Mouse (Mus musculus) limb, embryonic 14.5 days (tissue): ENCODE measurements around the gene Sympk. TPM values are rescaled to one million over a fixed set of nuclear protein-coding genes. Genes with fewer than 3 reads are reported as not detected.

Experiments
- ATAC-seq: fragments of 200-750 bp; cut with Nextera tagmentation; 2 replicates; pipeline ENCODE4 v1.8.0; 2017; ENCODE audit warnings: low read depth, moderate number of reproducible peaks, moderate TSS enrichment; ENCODE audit not compliant: low FRiP score
- DNase-seq: peaks from one replicate; pipeline ENCODE4 v3.0.0-alpha.2; 2015; ENCODE audit warnings: low spot score
- H3K27ac ChIP-seq: fragments of 300-500 bp; sonication (generic); replicated peaks from 2 replicates; pipeline ENCODE4 v1.5.1; 2014; ENCODE audit warnings: low read depth, mild to moderate bottlenecking, low read length, moderate library complexity, mixed read lengths
- H3K27me3 ChIP-seq: fragments of 300-500 bp; sonication (generic); 2 replicates; pipeline ENCODE4 v1.6.1; 2014; ENCODE audit warnings: low read length, mixed read lengths; ENCODE audit not compliant: control insufficient read depth, insufficient read depth
- H3K36me3 ChIP-seq: fragments of 300-500 bp; sonication (generic); 2 replicates; pipeline ENCODE4 v1.6.1; 2014; ENCODE audit warnings: mild to moderate bottlenecking, low read length, moderate library complexity, mixed read lengths; ENCODE audit not compliant: control insufficient read depth, insufficient read depth
- H3K4me1 ChIP-seq: fragments of 300-500 bp; sonication (generic); 2 replicates; pipeline ENCODE4 v1.6.1; 2014; ENCODE audit warnings: antibody characterized with exemption, low read length, mixed read lengths; ENCODE audit not compliant: control insufficient read depth, insufficient read depth
- H3K4me2 ChIP-seq: fragments of 300-500 bp; sonication (generic); replicated peaks from 2 replicates; pipeline ENCODE4 v1.6.1; 2014; ENCODE audit warnings: low read depth, mild to moderate bottlenecking, low read length, moderate library complexity; ENCODE audit not compliant: severe bottlenecking
- H3K4me3 ChIP-seq: fragments of 300-500 bp; sonication (generic); replicated peaks from 2 replicates; pipeline ENCODE4 v1.5.1; 2014; ENCODE audit warnings: low read length
- H3K9ac ChIP-seq: fragments of 300-500 bp; sonication (generic); 2 replicates; pipeline ENCODE4 v1.6.1; 2014; ENCODE audit warnings: mild to moderate bottlenecking, low read depth, low read length, moderate library complexity; ENCODE audit not compliant: severe bottlenecking
- H3K9me3 ChIP-seq: fragments of 300-500 bp; sonication (generic); 2 replicates; pipeline ENCODE4 v1.6.1; 2016; ENCODE audit warnings: low read length; ENCODE audit not compliant: control insufficient read depth
- POLR2A ChIP-seq: fragments of 200-500 bp; IDR thresholded peaks from 2 replicates; pipeline ENCODE4 v1.8.0; 2012; ENCODE audit warnings: inconsistent platforms, mild to moderate bottlenecking, moderate library complexity, borderline replicate concordance; ENCODE audit not compliant: insufficient read depth, insufficient read length; ENCODE audit errors: extremely low read depth
- WGBS: fragments of 180-500 bp; shearing (Covaris S2); extraction: QIAGEN DNeasy Blood & Tissue Kit; methylation state at CpG from one replicate; pipeline ENCODE4 v1.1.7; 2014; 5-methylcytosine and 5-hydroxymethylcytosine counted together
- polyA plus RNA-seq, 2 experiments: library from polyadenylated mRNA; depleted of rRNA in 1 of 2; stranded (reverse) in 1 of 2; unstranded in 1 of 2; fragments of >200 nt; fragmentation: Nextera tagmentation in 1 of 2; extraction: Ambion mirVana in 1 of 2; gene quantifications; 2 replicates each; pipeline versions ENCODE4 v1.2.1 to v1.2.3; 2012 to 2014

Gene Sympk
- polyA plus RNA-seq, 2 experiments: 23.0 to 97.0 TPM

- Histone ChIP-seq H3K9me3 (no peaks in the 10 kb centered on the region), H3K27ac (no peak overlapping the region), H3K36me3 (no peaks in the 10 kb centered on the region; the same call in 1 of the 2 replicates), H3K4me3 (peak overlapping the region; percentile 49; the same call in 1 of the 2 replicates), H3K4me1 (peaks cover 10% of the 10 kb centered on the region), H3K9ac (peak overlapping the region; percentile 50; the same call in 1 of the 2 replicates), H3K27me3 (peaks cover 16% of the 10 kb centered on the region), H3K4me2 (peak overlapping the region; percentile 86)
- ATAC-seq: no peak
- no peak for DNase-seq
- TF ChIP-seq POLR2A: no peak
- 81% methylated on average over 5 of the region's 5 CpGs for WGBS
Observed at GRCm38 (mm10) chr7:18993036-18993435, 31.1 kb upstream of the Sympk start.

GRCm38 (mm10) chr7:18998835-18999234 is 25.3 kb upstream of the Sympk start:
- H3K4me1 ChIP-seq: peaks cover 5% of the 10 kb centered on the region; the same call in 1 of the 2 replicates
- H3K9ac ChIP-seq: no peak overlapping the region
- no peak overlapping the region for H3K4me2 ChIP-seq
- no peak for DNase-seq
- peaks cover 9% of the 10 kb centered on the region for H3K36me3 ChIP-seq
- no peak for TF ChIP-seq POLR2A
- no peak overlapping the region for H3K27ac ChIP-seq
- no peak overlapping the region for H3K4me3 ChIP-seq
- no peaks in the 10 kb centered on the region for H3K27me3 ChIP-seq
- ATAC-seq: no peak
- H3K9me3 ChIP-seq: no peaks in the 10 kb centered on the region
- WGBS: 40% methylated on average over 9 of the region's 9 CpGs

- WGBS: 47% methylated on average over 9 of the region's 10 CpGs
- H3K27ac ChIP-seq: no peak overlapping the region
- no peak for ATAC-seq
- peak overlapping the region; percentile 38; the same call in 1 of the 2 replicates for H3K9ac ChIP-seq
- H3K4me3 ChIP-seq: peak overlapping the region; percentile 16; the same call in 1 of the 2 replicates
- no peak for DNase-seq
- H3K4me1 ChIP-seq: peaks cover 13% of the 10 kb centered on the region
- H3K4me2 ChIP-seq: peak overlapping the region; percentile 37
- no peaks in the 10 kb centered on the region for H3K9me3 ChIP-seq
- H3K36me3 ChIP-seq: peaks cover 17% of the 10 kb centered on the region
- no peaks in the 10 kb centered on the region for H3K27me3 ChIP-seq
- TF ChIP-seq POLR2A: no peak
Observed at GRCm38 (mm10) chr7:19000421-19000820, 23.8 kb upstream of the Sympk start.

- TF ChIP-seq POLR2A: no peak
- 25% methylated on average over 18 of the region's 18 CpGs for WGBS
- H3K4me1 ChIP-seq: peaks cover 21% of the 10 kb centered on the region
- H3K36me3 ChIP-seq: peaks cover 25% of the 10 kb centered on the region
- no peaks in the 10 kb centered on the region for H3K9me3 ChIP-seq
- DNase-seq (no peak), ATAC-seq (no peak)
- peak overlapping the region; percentile 38; the same call in 1 of the 2 replicates for H3K9ac ChIP-seq
- H3K27me3 ChIP-seq: no peaks in the 10 kb centered on the region
- peak overlapping the region; percentile 37 for H3K4me2 ChIP-seq
- H3K27ac ChIP-seq: no peak overlapping the region
- H3K4me3 ChIP-seq: peak overlapping the region; percentile 16; the same call in 1 of the 2 replicates
Observed at GRCm38 (mm10) chr7:19001066-19001806, 22.9 kb upstream of the Sympk start.

- H3K27me3 ChIP-seq: no peaks in the 10 kb centered on the region
- ATAC-seq (no peak), DNase-seq (no peak)
- H3K4me3 ChIP-seq: no peak overlapping the region
- peak overlapping the region; percentile 75; the same call in 1 of the 2 replicates for H3K27ac ChIP-seq
- H3K4me1 ChIP-seq: peaks cover 25% of the 10 kb centered on the region
- H3K4me2 ChIP-seq: no peak overlapping the region; the same call in 1 of the 2 replicates
- no peaks in the 10 kb centered on the region for H3K9me3 ChIP-seq
- 57% methylated on average over 3 of the region's 3 CpGs for WGBS
- no peak overlapping the region for H3K9ac ChIP-seq
- peaks cover 30% of the 10 kb centered on the region for H3K36me3 ChIP-seq
- TF ChIP-seq POLR2A: no peak
Observed at GRCm38 (mm10) chr7:19001807-19002085, 22.4 kb upstream of the Sympk start.
